Mouse (Mus musculus) hindbrain, embryonic 11.5 days (tissue): ENCODE results near the gene Mrgprg. TPM values are rescaled to one million over a fixed set of nuclear protein-coding genes. Genes with fewer than 3 reads are reported as not detected.
A peak's percentile ranks its signal among the peaks of the same experiment; 100 is the strongest.

ENCODE experiments used
- ATAC-seq: fragments of 200-750 bp; cut with Nextera tagmentation; 2 replicates; pipeline ENCODE4 v1.8.0; 2017; ENCODE audit warnings: mild to moderate bottlenecking, moderate TSS enrichment, moderate library complexity; ENCODE audit not compliant: low FRiP score
- DNase-seq: peaks from one replicate; pipeline ENCODE4 v3.0.0-alpha.2; 2015; ENCODE audit warnings: low spot score
- H3K27ac ChIP-seq: fragments of 300-500 bp; sonication (generic); 2 replicates; pipeline ENCODE4 v1.5.1; 2014; ENCODE audit warnings: mild to moderate bottlenecking, low read depth, low read length
- H3K27me3 ChIP-seq: fragments of 300-500 bp; sonication (generic); 2 replicates; pipeline ENCODE4 v1.6.1; 2014; ENCODE audit warnings: mild to moderate bottlenecking, low read length, moderate library complexity, mixed read lengths; ENCODE audit not compliant: control insufficient read depth, insufficient read depth
- H3K36me3 ChIP-seq: fragments of 300-500 bp; sonication (generic); 2 replicates; pipeline ENCODE4 v1.6.1; 2014; ENCODE audit warnings: mild to moderate bottlenecking, low read length, moderate library complexity, mixed read lengths; ENCODE audit not compliant: control insufficient read depth, insufficient read depth
- H3K4me1 ChIP-seq: fragments of 300-500 bp; sonication (generic); replicated peaks from 2 replicates; pipeline ENCODE4 v1.6.1; 2014; ENCODE audit warnings: low read length, mixed read lengths; ENCODE audit not compliant: control insufficient read depth, insufficient read depth
- H3K4me2 ChIP-seq: fragments of 300-500 bp; sonication (generic); replicated peaks from 2 replicates; pipeline ENCODE4 v1.6.1; 2014; ENCODE audit warnings: mild to moderate bottlenecking, low read depth, low read length
- H3K4me3 ChIP-seq: fragments of 300-500 bp; sonication (generic); 2 replicates; pipeline ENCODE4 v1.5.1; 2014; ENCODE audit warnings: low read depth, low read length
- H3K9ac ChIP-seq: fragments of 300-500 bp; sonication (generic); 2 replicates; pipeline ENCODE4 v1.6.1; 2014; ENCODE audit warnings: low read depth, low read length
- H3K9me3 ChIP-seq: fragments of 300-500 bp; sonication (generic); 2 replicates; pipeline ENCODE4 v1.6.1; 2016; ENCODE audit warnings: low read length; ENCODE audit not compliant: control insufficient read depth
- WGBS: fragments of 180-500 bp; shearing (Covaris S2); extraction: QIAGEN DNeasy Blood & Tissue Kit; methylation state at CpG from one replicate; pipeline ENCODE4 v1.1.7; 2014; 5-methylcytosine and 5-hydroxymethylcytosine counted together
- polyA plus RNA-seq: library from polyadenylated mRNA; unstranded; fragments of >200 nt; fragmentation: Nextera tagmentation; extraction: Ambion mirVana; gene quantifications from 2 replicates; pipeline ENCODE4 v1.2.1, GENCODE M21; 2014

The Mrgprg gene
- not detected in 2 replicates for polyA plus RNA-seq

DNA sequence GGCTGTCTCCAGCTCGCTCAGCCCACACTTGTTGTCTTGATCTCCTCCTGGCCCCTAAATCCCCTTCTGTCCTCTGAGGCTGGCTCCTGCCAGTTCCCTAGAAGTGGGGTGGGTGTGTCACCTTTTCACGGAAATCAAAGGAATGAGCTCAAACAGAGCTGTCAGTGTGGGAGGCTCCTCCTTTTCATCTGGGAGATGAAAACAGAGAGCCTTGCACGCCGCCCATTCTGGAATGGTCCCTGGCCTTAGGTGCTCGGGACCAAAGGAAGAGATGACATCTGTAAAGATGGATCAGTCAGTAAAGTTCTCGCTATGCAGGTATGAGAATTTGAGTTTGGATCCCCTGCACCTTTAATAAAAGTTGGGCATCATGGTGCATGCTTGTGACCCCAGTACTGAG lies at the start of gene Mrgprg:
TSS of gene Mrgprg (minus strand) at position 101 of the 400 bp plus-strand sequence.
- no peaks in the 10 kb centered on the region for H3K9me3 ChIP-seq
- ATAC-seq (no peak), DNase-seq (no peak)
- no peak within 1 kb of the TSS for H3K4me3 ChIP-seq
- H3K4me1 ChIP-seq, result no peaks in the 10 kb centered on the region
- H3K4me2 ChIP-seq, result no peak within 1 kb of the TSS
- H3K9ac ChIP-seq, result no peak within 1 kb of the TSS
- no peaks in the 10 kb centered on the region for H3K27me3 ChIP-seq
- WGBS, result 54% methylated on average over 6 of the region's 6 CpGs
- H3K27ac ChIP-seq, result no peak within 1 kb of the TSS
- no peaks in the 10 kb centered on the region for H3K36me3 ChIP-seq

DNA sequence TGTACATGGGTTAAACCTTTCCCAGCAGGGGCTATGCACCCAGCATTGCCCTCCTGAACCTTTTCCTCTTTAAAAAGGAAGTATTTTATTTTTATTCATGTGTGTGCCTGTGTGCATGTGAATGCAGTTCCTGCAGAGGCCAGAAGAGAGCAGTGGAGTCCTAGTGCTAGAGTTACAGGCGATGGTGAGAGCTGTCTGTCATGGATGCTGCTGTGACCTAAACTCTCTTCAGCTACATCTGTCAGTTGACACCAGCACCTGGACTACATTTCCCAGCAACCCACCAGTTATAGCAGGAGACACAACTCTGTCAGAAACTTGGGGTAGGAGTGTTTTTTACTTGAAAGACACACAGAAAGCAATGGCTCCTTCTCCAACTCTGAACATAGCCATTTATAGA lies 42.1 kb upstream of the Mrgprg start:
- Histone ChIP-seq H3K9me3 (no peaks in the 10 kb centered on the region), H3K36me3 (peaks cover 5% of the 10 kb centered on the region; the same call in 1 of the 2 replicates), H3K4me3 (no peak overlapping the region), H3K4me2 (no peak overlapping the region), H3K4me1 (no peaks in the 10 kb centered on the region), H3K27me3 (no peaks in the 10 kb centered on the region), H3K9ac (no peak overlapping the region), H3K27ac (no peak overlapping the region)
- ATAC-seq (no peak), DNase-seq (peak; percentile 4)
- WGBS, result 33% methylated on average over 1 of the region's 1 CpGs

DNA sequence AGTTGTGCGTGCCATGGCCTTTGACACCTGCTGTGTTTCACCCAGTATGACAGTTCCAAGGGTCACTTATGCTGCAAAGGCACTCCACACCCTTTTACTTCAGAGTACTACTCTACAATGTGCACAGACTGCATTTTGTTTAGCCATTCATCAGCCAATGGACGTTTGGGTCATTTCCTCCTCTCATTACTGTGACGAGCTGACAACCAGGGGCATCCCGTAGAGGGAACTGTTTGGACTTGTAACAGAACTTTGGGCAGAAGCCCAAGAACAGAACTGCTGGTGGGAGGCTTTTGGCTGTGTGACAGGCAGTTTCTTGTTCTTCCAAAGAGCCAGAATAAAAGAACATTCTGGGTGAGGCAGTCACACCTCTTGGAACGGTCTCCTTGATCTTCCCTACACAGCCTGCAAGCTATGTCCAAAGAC lies 38.4 kb upstream of the Mrgprg start:
- H3K4me2 ChIP-seq, result no peak overlapping the region
- H3K36me3 ChIP-seq, result peaks cover 10% of the 10 kb centered on the region; the same call in 1 of the 2 replicates
- no peak overlapping the region for H3K27ac ChIP-seq
- no peak overlapping the region for H3K4me3 ChIP-seq
- H3K9ac ChIP-seq, result no peak overlapping the region
- no peak for DNase-seq
- no peaks in the 10 kb centered on the region for H3K27me3 ChIP-seq
- 72% methylated on average over 5 of the region's 5 CpGs for whole genome bisulfite sequencing
- ATAC-seq, result no peak
- no peaks in the 10 kb centered on the region for H3K9me3 ChIP-seq
- no peaks in the 10 kb centered on the region for H3K4me1 ChIP-seq

DNA sequence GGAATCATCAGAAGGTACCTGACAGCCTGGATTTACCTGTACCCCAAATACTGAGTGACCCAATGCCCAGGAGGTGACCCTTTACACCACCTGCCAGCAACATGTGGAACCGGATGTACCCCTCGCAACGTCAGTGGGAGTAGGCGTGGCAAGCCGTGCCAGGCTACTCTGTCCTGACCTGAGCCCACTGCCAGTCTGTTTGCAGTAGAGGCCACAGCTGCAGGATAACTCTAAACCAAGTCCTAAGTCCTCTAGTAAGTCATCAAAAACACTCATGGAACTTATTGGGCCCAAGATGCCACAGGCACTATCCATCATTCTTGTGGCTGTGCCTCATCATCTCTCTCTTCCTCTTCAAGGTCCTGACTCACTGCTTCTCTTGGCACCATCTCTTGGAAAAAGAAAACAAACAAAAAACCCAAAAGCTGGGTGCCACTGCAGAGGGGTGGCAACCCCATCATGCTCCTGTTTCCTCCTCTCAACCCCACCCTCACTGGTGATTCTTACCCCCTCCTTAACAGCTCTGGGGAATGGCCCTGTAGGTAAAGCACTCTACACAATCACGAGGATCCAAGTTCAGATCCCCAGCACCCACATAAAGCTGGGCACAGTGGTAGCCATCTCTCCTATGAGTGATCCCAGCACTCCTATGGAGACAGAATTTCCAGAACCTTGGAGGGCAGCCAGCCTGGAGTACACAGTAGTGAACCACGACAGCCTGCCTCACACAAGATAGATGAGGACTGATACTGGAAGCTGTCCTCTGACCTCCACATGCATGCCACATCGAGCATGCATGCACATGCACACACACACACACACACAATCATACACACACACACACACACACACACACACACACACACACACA lies 34.6 kb upstream of the Mrgprg start:
- DNase-seq, result no peak
- H3K9me3 ChIP-seq, result no peaks in the 10 kb centered on the region
- H3K36me3 ChIP-seq, result peaks cover 11% of the 10 kb centered on the region
- 88% methylated on average over 8 of the region's 8 CpGs for WGBS
- no peaks in the 10 kb centered on the region for H3K4me1 ChIP-seq
- ATAC-seq, result no peak
- no peak overlapping the region for H3K27ac ChIP-seq
- H3K4me2 ChIP-seq, result no peak overlapping the region
- H3K4me3 ChIP-seq, result no peak overlapping the region
- no peaks in the 10 kb centered on the region for H3K27me3 ChIP-seq
- no peak overlapping the region for H3K9ac ChIP-seq

- DNase-seq, result no peak
- Histone ChIP-seq H3K4me3 (no peak overlapping the region), H3K36me3 (peaks cover 8% of the 10 kb centered on the region), H3K4me1 (no peaks in the 10 kb centered on the region), H3K27ac (no peak overlapping the region), H3K4me2 (no peak overlapping the region), H3K9me3 (no peaks in the 10 kb centered on the region), H3K27me3 (no peaks in the 10 kb centered on the region), H3K9ac (no peak overlapping the region)
- no peak for ATAC-seq
- WGBS, result 95% methylated on average over 1 of the region's 1 CpGs
These were observed 34.0 kb upstream of the Mrgprg start for GRCm38 (mm10) chr7:143800770-143801169.

- ATAC-seq (no peak), DNase-seq (no peak)
- no peaks in the 10 kb centered on the region for H3K9me3 ChIP-seq
- H3K4me1 ChIP-seq, result no peaks in the 10 kb centered on the region
- peaks cover 8% of the 10 kb centered on the region for H3K36me3 ChIP-seq
- H3K27me3 ChIP-seq, result no peaks in the 10 kb centered on the region
- no peak overlapping the region for H3K9ac ChIP-seq
- no peak overlapping the region for H3K4me3 ChIP-seq
- WGBS, result 92% methylated on average over 4 of the region's 4 CpGs
- H3K4me2 ChIP-seq, result no peak overlapping the region
- H3K27ac ChIP-seq, result no peak overlapping the region
These were observed 32.0 kb upstream of the Mrgprg start for GRCm38 (mm10) chr7:143798783-143799182.

- no peak overlapping the region for H3K9ac ChIP-seq
- peak; percentile 26 for DNase-seq
- H3K36me3 ChIP-seq, result peaks cover 2% of the 10 kb centered on the region; the same call in 1 of the 2 replicates
- no peak for ATAC-seq
- no peaks in the 10 kb centered on the region for H3K9me3 ChIP-seq
- H3K27ac ChIP-seq, result no peak overlapping the region
- WGBS, result 72% methylated on average over 4 of the region's 4 CpGs
- H3K4me2 ChIP-seq, result no peak overlapping the region
- no peak overlapping the region for H3K4me3 ChIP-seq
- no peaks in the 10 kb centered on the region for H3K27me3 ChIP-seq
- H3K4me1 ChIP-seq, result no peaks in the 10 kb centered on the region
These were observed 26.3 kb upstream of the Mrgprg start for GRCm38 (mm10) chr7:143793121-143793520.

- DNase-seq, result no peak
- H3K4me2 ChIP-seq, result no peak overlapping the region
- 80% methylated on average over 6 of the region's 6 CpGs for WGBS
- H3K9me3 ChIP-seq, result no peaks in the 10 kb centered on the region
- no peak overlapping the region for H3K4me3 ChIP-seq
- no peaks in the 10 kb centered on the region for H3K27me3 ChIP-seq
- no peak overlapping the region for H3K27ac ChIP-seq
- ATAC-seq, result no peak
- H3K4me1 ChIP-seq, result no peaks in the 10 kb centered on the region
- H3K9ac ChIP-seq, result no peak overlapping the region
- no peaks in the 10 kb centered on the region for H3K36me3 ChIP-seq
These were observed 25.7 kb upstream of the Mrgprg start for GRCm38 (mm10) chr7:143792336-143792985.
